In genomic region chr2:33584937-33585910, GRCm38 (mm10) we compare ENCODE assay signal across 10 mouse cellular contexts. TPM values are rescaled to one million over a fixed set of nuclear protein-coding genes. Genes with fewer than 3 reads are reported as not detected.
DNase-seq lines count a peak whose midpoint lies in the region; ATAC-seq and TF ChIP-seq lines count a peak whose summit lies in the region.
"Had no signal": no experiment of that assay in that cellular context is flagged by ENCODE, and none has a peak within 500 bp of the region (broad histone marks: within the 10 kb centered on the region; RNA-seq: fewer than 3 reads in every experiment).

No protein-coding gene starts in this region.

- ATAC-seq in embryonic facial prominence, embryonic 14.5 days (ENCODE audit: low read depth), result no peak
- no peak for ATAC-seq in hindbrain, postnatal 0 days
- no peak for ATAC-seq in neural tube, embryonic 12.5 days (ENCODE audit: low FRiP score, low read depth)
- ATAC-seq in cerebellum, adult (ENCODE audit: insufficient number of reproducible peaks, low FRiP score, low TSS enrichment), result no peak

- H3K9ac ChIP-seq in embryonic facial prominence, embryonic 14.5 days (ENCODE audit: low read depth, low read length), result peak overlapping the region; percentile 35; the same call in 1 of the 2 replicates
- no peak overlapping the region for H3K9ac ChIP-seq in hindbrain, postnatal 0 days (replicated peaks; ENCODE audit: low read length)
- H3K9ac ChIP-seq in neural tube, embryonic 12.5 days, result no peak overlapping the region

- H3K4me3 ChIP-seq in embryonic facial prominence, embryonic 14.5 days (ENCODE audit: low read depth, low read length), result no peak overlapping the region
- H3K4me3 ChIP-seq in hindbrain, postnatal 0 days (ENCODE audit: low read length), result no peak overlapping the region
- no peak overlapping the region for H3K4me3 ChIP-seq in neural tube, embryonic 12.5 days

- peaks cover 28% of the 10 kb centered on the region for H3K4me1 ChIP-seq in embryonic facial prominence, embryonic 14.5 days (ENCODE audit: control insufficient read depth, insufficient read depth, low read length)
- peaks cover 7% of the 10 kb centered on the region; the same call in 1 of the 2 replicates for H3K4me1 ChIP-seq in hindbrain, postnatal 0 days (ENCODE audit: insufficient read depth, low read length)
- peaks cover 51% of the 10 kb centered on the region for H3K4me1 ChIP-seq in neural tube, embryonic 12.5 days

- H3K4me2 ChIP-seq in embryonic facial prominence, embryonic 14.5 days (ENCODE audit: low read depth, low read length), result no peak overlapping the region
- H3K4me2 ChIP-seq in hindbrain, postnatal 0 days (ENCODE audit: low read depth, low read length), result no peak overlapping the region
- H3K4me2 ChIP-seq in neural tube, embryonic 12.5 days (replicated peaks), result peak overlapping the region; percentile 24; the same call in 1 of the 2 replicates

- DNase-seq in kidney, postnatal 10 days, result peak; percentile 51
- no peak for DNase-seq in kidney, postnatal 14 days
- DNase-seq in embryonic facial prominence, embryonic 14.5 days (ENCODE audit: low spot score), result no peak
- peak; percentile 28 for DNase-seq in hindbrain, postnatal 0 days (ENCODE audit: low spot score)
- no peak for DNase-seq in cerebellum, adult 9-11 months
- no peak for DNase-seq in kidney, adult 18-20 months
- DNase-seq: cerebellum, adult 8-10 months had no signal

- no peak overlapping the region for H3K27ac ChIP-seq in embryonic facial prominence, embryonic 14.5 days (replicated peaks; ENCODE audit: low read depth, low read length)
- H3K27ac ChIP-seq in hindbrain, postnatal 0 days, result 0 out of 2 replicates have a peak overlapping the region, but pooled peaks have one; percentile 8
- peak overlapping the region; percentile 17; the same call in 1 of the 2 replicates for H3K27ac ChIP-seq in neural tube, embryonic 12.5 days

- H3K27me3 ChIP-seq in embryonic facial prominence, embryonic 14.5 days (replicated peaks; ENCODE audit: control insufficient read depth, insufficient read depth, low read length), result peaks cover 39% of the 10 kb centered on the region
- peaks cover 30% of the 10 kb centered on the region for H3K27me3 ChIP-seq in hindbrain, postnatal 0 days (ENCODE audit: insufficient read depth, low read length)
- H3K27me3 ChIP-seq in neural tube, embryonic 12.5 days (replicated peaks), result peaks cover 77% of the 10 kb centered on the region

- H3K36me3 ChIP-seq in embryonic facial prominence, embryonic 14.5 days (ENCODE audit: control insufficient read depth, insufficient read depth, low read length), result no peaks in the 10 kb centered on the region
- no peaks in the 10 kb centered on the region for H3K36me3 ChIP-seq in hindbrain, postnatal 0 days (ENCODE audit: insufficient read depth, low read length)
- no peaks in the 10 kb centered on the region for H3K36me3 ChIP-seq in neural tube, embryonic 12.5 days

- no peak for TF ChIP-seq CTCF in hindbrain, postnatal 0 days (IDR thresholded peaks at IDR 0.05; ENCODE audit: low read depth)

- 28% methylated on average over 28 of the region's 29 CpGs for WGBS in embryonic facial prominence, embryonic 14.5 days
- WGBS in hindbrain, postnatal 0 days, result 23% methylated on average over 29 of the region's 29 CpGs
- WGBS in neural tube, embryonic 12.5 days, result 17% methylated on average over 29 of the region's 29 CpGs

- no peaks in the 10 kb centered on the region for H3K9me3 ChIP-seq in embryonic facial prominence, embryonic 14.5 days (ENCODE audit: control insufficient read depth, low read length)
- no peaks in the 10 kb centered on the region for H3K9me3 ChIP-seq in hindbrain, postnatal 0 days (ENCODE audit: low read length)
- H3K9me3 ChIP-seq in neural tube, embryonic 12.5 days, result no peaks in the 10 kb centered on the region

RNA-seq across cellular contexts. Expression of gene Lmx1b, which starts 55.1 kb away (rescaled TPM):
- 0.43 and 0.85 TPM in 2 replicates for polyA plus RNA-seq in embryonic facial prominence, embryonic 14.5 days (2014; fragmentation: Nextera tagmentation; extraction: Ambion mirVana)
- 17.3 and 21.1 TPM in 2 replicates for total RNA-seq in hindbrain, postnatal 0 days (2014; rRNA removed)
- polyA plus RNA-seq in hindbrain, postnatal 0 days (2015; fragmentation: Nextera tagmentation; extraction: Ambion mirVana), result 2.1 and 2.2 TPM in 2 replicates
- polyA plus RNA-seq in neural tube, embryonic 12.5 days (2016; fragmentation: Nextera tagmentation; extraction: Ambion mirVana), result 4.6 and 4.7 TPM in 2 replicates
- polyA plus RNA-seq: heart, postnatal 0 days had no signal

Comparison
In these comparisons a context has a peak if more than half of its experiments do, and no peak if none do; other contexts are left out.
1. DNase-seq: peak in kidney, postnatal 10 days (single experiment) and hindbrain, postnatal 0 days (single experiment); none in kidney, postnatal 14 days (single experiment), embryonic facial prominence, embryonic 14.5 days (single experiment), cerebellum, adult 9-11 months (single experiment) and kidney, adult 18-20 months (single experiment).